Mouse (Mus musculus) stomach, postnatal 0 days (tissue): ENCODE data around the gene S100a13.

Experiments
- CTCF ChIP-seq: IDR thresholded peaks from 2 replicates; pipeline ENCODE4 v1.5.1; 2016; ENCODE audit warnings: antibody characterized with exemption, low read depth, mild to moderate bottlenecking, moderate library complexity
- EP300 ChIP-seq: optimal IDR thresholded peaks from 2 replicates; pipeline ENCODE3; 2016; ENCODE audit warnings: antibody characterized with exemption

GRCm38 (mm10) chr3:90506362-90506761, 7.9 kb upstream of the S100a13 start:
- no peak for TF ChIP-seq CTCF
- TF ChIP-seq EP300, result no peak
